In the genomic region with DNA sequence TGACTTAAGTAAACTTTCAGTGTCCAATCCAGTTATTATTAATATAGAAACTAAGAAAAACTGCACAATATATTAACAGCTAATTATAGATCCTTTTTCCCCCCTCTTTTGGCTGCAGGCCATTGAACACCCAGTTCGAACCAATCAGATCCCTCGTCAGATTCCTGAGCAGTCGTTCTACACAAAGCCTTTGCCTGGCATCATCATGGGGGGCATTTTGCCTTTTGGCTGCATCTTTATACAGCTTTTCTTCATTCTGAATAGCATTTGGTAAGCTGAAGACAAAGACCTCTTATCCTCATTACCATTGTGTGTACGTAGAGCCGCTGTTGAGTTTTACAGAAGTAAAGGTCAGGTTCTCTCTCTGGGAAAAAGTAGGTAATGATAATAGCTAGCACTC, we compare ENCODE assay signal across 15 mouse cellular contexts.
"Had no signal": no experiment of that assay in that cellular context is flagged by ENCODE, and none has a peak within 500 bp of the region (broad histone marks: within the 10 kb centered on the region; RNA-seq: fewer than 3 reads in every experiment).

No protein-coding gene starts in this region.

- H3K27ac ChIP-seq: layer of hippocampus, adult 2 months; limb, embryonic 10.5 days; liver, embryonic 15.5 days; macrophage; midbrain, embryonic 13.5 days; stomach, embryonic 15.5 days had no signal

- H3K9ac ChIP-seq: liver, embryonic 15.5 days; lung, embryonic 14.5 days; midbrain, embryonic 13.5 days; stomach, embryonic 15.5 days had no signal

- H3K27me3 ChIP-seq: liver, embryonic 15.5 days; megakaryocyte, embryonic 14.5 days; midbrain, embryonic 13.5 days; stomach, embryonic 15.5 days had no signal

- H3K4me1 ChIP-seq: limb, embryonic 10.5 days; liver, embryonic 15.5 days; stomach, embryonic 15.5 days had no signal

- DNase-seq: kidney, postnatal 10 days; kidney, postnatal 4 days; lung, embryonic 14.5 days; lung, postnatal 10 days; right cerebral cortex, postnatal 14 days; thymus, adult 2 months; thymus, postnatal 25 days had no signal

- H3K4me2 ChIP-seq: liver, embryonic 11.5 days; liver, embryonic 15.5 days; lung, embryonic 14.5 days; midbrain, embryonic 13.5 days; stomach, embryonic 15.5 days had no signal

- H3K4me3 ChIP-seq: layer of hippocampus, adult 2 months; limb, embryonic 10.5 days; liver, embryonic 15.5 days; megakaryocyte, embryonic 14.5 days; midbrain, embryonic 13.5 days; stomach, embryonic 15.5 days had no signal

- ATAC-seq: midbrain, embryonic 13.5 days had no signal

- H3K9me3 ChIP-seq: limb, embryonic 10.5 days; liver, embryonic 15.5 days; megakaryocyte, embryonic 14.5 days; midbrain, embryonic 13.5 days; stomach, embryonic 15.5 days had no signal
